Comparison of ENCODE assay signal across 32 mouse cellular contexts in genomic region chr6:43196781-43197180, GRCm38 (mm10). TPM values are rescaled to one million over a fixed set of nuclear protein-coding genes. Genes with fewer than 3 reads are reported as not detected.
"Had no signal": no experiment of that assay in that cellular context is flagged by ENCODE, and none has a peak within 500 bp of the region (broad histone marks: within the 10 kb centered on the region; RNA-seq: fewer than 3 reads in every experiment).

Olfr435 (plus strand) TSS chr6:43197146.

- H3K4me2 ChIP-seq: kidney, embryonic 15.5 days; liver, embryonic 13.5 days; lung, embryonic 15.5 days; midbrain, embryonic 11.5 days; midbrain, embryonic 15.5 days; neural tube, embryonic 13.5 days; stomach, embryonic 15.5 days had no signal

- H3K9me3 ChIP-seq: kidney, embryonic 15.5 days; liver, embryonic 13.5 days; lung, embryonic 15.5 days; midbrain, embryonic 15.5 days; neural tube, embryonic 13.5 days; stomach, embryonic 15.5 days had no signal

- H3K36me3 ChIP-seq: kidney, embryonic 15.5 days; liver, embryonic 13.5 days; lung, embryonic 15.5 days; midbrain, embryonic 15.5 days; neural tube, embryonic 13.5 days; stomach, embryonic 15.5 days had no signal

- DNase-seq: kidney, adult 8-10 months; kidney, postnatal 10 days; kidney, postnatal 36 days; layer of hippocampus, postnatal 36 days; liver, embryonic 13.5 days; lung, postnatal 4 days; retina, postnatal 1 day; right cerebral cortex, postnatal 25 days; spleen, adult 18-20 months; thymus, adult 18-20 months; thymus, postnatal 36 days had no signal

- H3K27ac ChIP-seq: kidney, embryonic 15.5 days; left cerebral cortex, adult 2 months; liver, embryonic 13.5 days; lung, embryonic 15.5 days; midbrain, embryonic 15.5 days; neural tube, embryonic 13.5 days; stomach, embryonic 15.5 days had no signal

- H3K9ac ChIP-seq: kidney, embryonic 15.5 days; liver, embryonic 13.5 days; lung, embryonic 15.5 days; midbrain, embryonic 15.5 days; neural tube, embryonic 13.5 days; stomach, embryonic 15.5 days had no signal

- H3K27me3 ChIP-seq: kidney, embryonic 15.5 days; liver, embryonic 13.5 days; lung, embryonic 15.5 days; midbrain, embryonic 15.5 days; neural tube, embryonic 13.5 days; stomach, embryonic 15.5 days had no signal

- H3K4me1 ChIP-seq: kidney, embryonic 15.5 days; liver, embryonic 13.5 days; midbrain, embryonic 15.5 days; neural tube, embryonic 13.5 days; stomach, embryonic 15.5 days had no signal

- H3K4me3 ChIP-seq: kidney, embryonic 15.5 days; left cerebral cortex, adult 2 months; liver, embryonic 13.5 days; lung, embryonic 15.5 days; midbrain, embryonic 15.5 days; myocyte; neural tube, embryonic 13.5 days; stomach, embryonic 15.5 days had no signal

- ATAC-seq: midbrain, embryonic 15.5 days had no signal

RNA-seq across cellular contexts. Expression of gene Olfr435, which starts in this region (rescaled TPM):
- total RNA-seq: layer of hippocampus, adult 8-10 months; layer of hippocampus, postnatal 10 days; layer of hippocampus, postnatal 36 days; left cerebral cortex, adult 2 months; left cerebral cortex, postnatal 10 days; left cerebral cortex, postnatal 36 days; liver, adult 2 months; megakaryocyte progenitor cell, adult 5-6 weeks; megakaryocyte-erythroid progenitor cell, adult 5-6 weeks; monocyte, adult 5-6 weeks; neutrophil, adult 5-6 weeks had no signal
- polyA plus RNA-seq: kidney, embryonic 15.5 days; limb, embryonic 11.5 days; limb, embryonic 14.5 days; liver, adult 2 months; liver, embryonic 13.5 days; liver, embryonic 16.5 days; lung, embryonic 15.5 days; midbrain, embryonic 11.5 days; midbrain, embryonic 15.5 days; myocyte; neural tube, embryonic 13.5 days; stomach, embryonic 15.5 days; urinary bladder, adult 2 months had no signal
